Mouse (Mus musculus): ENCODE measurements at regions not wholly inside any gene's neighbourhood (a gene's known extent, or its start where the extent isn't known, plus 50 kb on each side); places are given as distances from the start of the nearest gene placed in this dataset.

DNA sequence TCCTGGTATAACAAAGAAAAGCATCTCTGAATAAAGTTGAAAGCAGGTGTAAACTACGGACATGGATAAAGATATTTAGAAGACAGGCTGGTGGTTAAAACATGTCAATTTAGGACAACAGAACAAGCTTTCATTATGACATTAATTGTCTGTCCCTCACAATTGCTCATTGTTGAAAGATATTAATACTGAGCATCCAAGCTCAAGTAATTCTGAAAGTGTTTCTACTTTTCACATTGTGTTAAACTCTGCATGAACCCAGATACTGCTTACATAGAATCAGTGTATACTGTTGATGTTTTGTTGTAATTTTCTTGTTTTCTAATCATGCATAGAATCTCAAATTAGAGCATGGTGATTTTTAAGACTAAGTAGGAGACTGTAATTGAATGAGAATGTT is 614.7 kb upstream of the Lingo2 start:
- 85% methylated on average over 1 of the region's 1 CpGs for whole genome bisulfite sequencing
- no peak for ATAC-seq (ENCODE audit: low FRiP score)
- Histone ChIP-seq H3K9ac (ENCODE audit: low read depth, low read length) (no peak overlapping the region), H3K27ac (ENCODE audit: low read depth, low read length) (no peak overlapping the region), H3K4me2 (replicated peaks; ENCODE audit: low read depth, low read length) (no peak overlapping the region), H3K4me3 (ENCODE audit: low read depth, low read length) (no peak overlapping the region), H3K4me1 (replicated peaks; ENCODE audit: control insufficient read depth, insufficient read depth, low read length) (no peaks in the 10 kb centered on the region), H3K27me3 (ENCODE audit: control insufficient read depth, insufficient read depth, low read length) (no peaks in the 10 kb centered on the region), H3K36me3 (ENCODE audit: control insufficient read depth, insufficient read depth, low read length) (no peaks in the 10 kb centered on the region), H3K9me3 (ENCODE audit: control insufficient read depth, low read length) (no peaks in the 10 kb centered on the region)
- no peak for DNase-seq (ENCODE audit: low spot score)

DNA sequence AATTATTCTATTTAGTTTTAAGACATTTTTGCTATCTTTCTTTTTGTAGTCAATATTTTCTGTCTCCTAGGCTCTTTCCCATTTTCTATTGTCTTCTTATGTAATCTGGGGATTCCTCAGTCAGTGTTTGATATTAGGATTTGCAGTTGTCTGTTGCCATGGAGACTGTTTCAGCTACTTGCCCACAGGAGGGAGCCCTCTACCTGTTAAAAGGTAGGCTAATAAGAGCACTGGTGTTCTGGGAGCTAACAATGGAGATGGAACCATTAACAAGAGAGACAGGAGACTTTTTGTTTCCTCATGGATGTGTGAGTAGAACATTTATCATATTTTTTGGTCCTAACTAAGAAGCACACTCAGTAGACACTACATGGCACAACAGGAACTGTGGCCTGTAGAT is 608.7 kb upstream of the Lingo2 start:
- Histone ChIP-seq H3K9me3 (ENCODE audit: control insufficient read depth, low read length) (no peaks in the 10 kb centered on the region), H3K4me3 (ENCODE audit: low read depth, low read length) (no peak overlapping the region), H3K27me3 (ENCODE audit: control insufficient read depth, insufficient read depth, low read length) (no peaks in the 10 kb centered on the region), H3K4me1 (replicated peaks; ENCODE audit: control insufficient read depth, insufficient read depth, low read length) (no peaks in the 10 kb centered on the region), H3K9ac (ENCODE audit: low read depth, low read length) (no peak overlapping the region), H3K36me3 (ENCODE audit: control insufficient read depth, insufficient read depth, low read length) (no peaks in the 10 kb centered on the region), H3K4me2 (replicated peaks; ENCODE audit: low read depth, low read length) (no peak overlapping the region), H3K27ac (ENCODE audit: low read depth, low read length) (no peak overlapping the region)
- no peak; the same call in 1 of the 2 replicates for ATAC-seq (ENCODE audit: low FRiP score)
- DNase-seq (ENCODE audit: low spot score), result peak; percentile 8

DNA sequence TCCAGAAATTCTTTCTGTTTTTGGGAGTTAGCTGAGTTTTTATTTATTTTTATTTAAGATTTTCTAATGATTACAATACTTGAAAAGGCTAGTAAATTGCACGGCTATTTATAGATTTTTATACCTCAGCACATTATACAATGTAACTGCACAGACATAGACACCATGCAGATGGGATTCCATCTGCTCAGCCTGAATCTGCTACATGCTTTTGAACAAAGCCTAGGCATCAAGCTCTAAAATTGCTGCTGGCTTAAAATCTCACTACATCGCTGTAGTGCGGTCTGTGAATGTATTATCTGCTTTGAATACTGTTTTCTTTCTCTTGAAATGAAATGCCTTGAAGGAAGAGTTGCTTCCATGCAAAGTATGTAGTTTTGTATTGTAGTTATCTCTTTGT is 594.5 kb upstream of the Lingo2 start:
- ATAC-seq (ENCODE audit: low FRiP score) (no peak), DNase-seq (ENCODE audit: low spot score) (no peak)
- no peaks in the 10 kb centered on the region for H3K9me3 ChIP-seq (ENCODE audit: control insufficient read depth, low read length)
- no peak overlapping the region for H3K4me3 ChIP-seq (ENCODE audit: low read depth, low read length)
- H3K9ac ChIP-seq (ENCODE audit: low read depth, low read length), result no peak overlapping the region
- no peak overlapping the region for H3K27ac ChIP-seq (ENCODE audit: low read depth, low read length)
- no peaks in the 10 kb centered on the region for H3K36me3 ChIP-seq (ENCODE audit: control insufficient read depth, insufficient read depth, low read length)
- no peak overlapping the region for H3K4me2 ChIP-seq (replicated peaks; ENCODE audit: low read depth, low read length)
- no peaks in the 10 kb centered on the region for H3K4me1 ChIP-seq (replicated peaks; ENCODE audit: control insufficient read depth, insufficient read depth, low read length)
- no peaks in the 10 kb centered on the region for H3K27me3 ChIP-seq (ENCODE audit: control insufficient read depth, insufficient read depth, low read length)
- WGBS, result 86% methylated on average over 3 of the region's 3 CpGs

- H3K4me1 ChIP-seq (replicated peaks; ENCODE audit: control insufficient read depth, insufficient read depth, low read length), result no peaks in the 10 kb centered on the region
- no peak overlapping the region for H3K9ac ChIP-seq (ENCODE audit: low read depth, low read length)
- H3K27me3 ChIP-seq (ENCODE audit: control insufficient read depth, insufficient read depth, low read length), result no peaks in the 10 kb centered on the region
- no peaks in the 10 kb centered on the region for H3K9me3 ChIP-seq (ENCODE audit: control insufficient read depth, low read length)
- H3K36me3 ChIP-seq (ENCODE audit: control insufficient read depth, insufficient read depth, low read length), result no peaks in the 10 kb centered on the region
- H3K4me3 ChIP-seq (ENCODE audit: low read depth, low read length), result no peak overlapping the region
- 87% methylated on average over 4 of the region's 4 CpGs for WGBS
- ATAC-seq (ENCODE audit: low FRiP score) (no peak), DNase-seq (ENCODE audit: low spot score) (no peak)
- no peak overlapping the region for H3K27ac ChIP-seq (ENCODE audit: low read depth, low read length)
- H3K4me2 ChIP-seq (replicated peaks; ENCODE audit: low read depth, low read length), result no peak overlapping the region
Observed at GRCm38 (mm10) chr4:37507732-37508131, 556.2 kb upstream of the Lingo2 start.
